Mouse (Mus musculus) kidney, embryonic 15.5 days (tissue): ENCODE data around the gene Nabp1. TPM values are rescaled to one million over a fixed set of nuclear protein-coding genes. Genes with fewer than 3 reads are reported as not detected.
"Not testable (repeated sequence)": the region's sequence is repeated elsewhere in the genome, so short reads cannot be mapped to it uniquely, and the experiment has no call there.

Source experiments
- ATAC-seq: fragments of 200-750 bp; cut with Nextera tagmentation; replicated peaks from 2 replicates; pipeline ENCODE4 v1.8.0; 2017; ENCODE audit warnings: moderate TSS enrichment; ENCODE audit not compliant: low FRiP score
- H3K27ac ChIP-seq: fragments of 300-500 bp; sonication (generic); 2 replicates; pipeline ENCODE4 v1.5.1; 2015; ENCODE audit warnings: mild to moderate bottlenecking, inconsistent platforms
- H3K27me3 ChIP-seq: fragments of 300-500 bp; sonication (generic); 2 replicates; pipeline ENCODE4 v1.6.1; 2015; ENCODE audit warnings: inconsistent platforms
- H3K36me3 ChIP-seq: fragments of 300-500 bp; sonication (generic); 2 replicates; pipeline ENCODE4 v1.6.1; 2015; ENCODE audit warnings: inconsistent platforms
- H3K4me1 ChIP-seq: fragments of 300-500 bp; sonication (generic); 2 replicates; pipeline ENCODE4 v1.6.1; 2015; ENCODE audit warnings: inconsistent platforms
- H3K4me2 ChIP-seq: fragments of 300-500 bp; sonication (generic); 2 replicates; pipeline ENCODE4 v1.6.1; 2015; ENCODE audit warnings: moderate library complexity, mild to moderate bottlenecking, inconsistent platforms
- H3K4me3 ChIP-seq: fragments of 300-500 bp; sonication (generic); replicated peaks from 2 replicates; pipeline ENCODE4 v1.5.1; 2015; ENCODE audit warnings: mild to moderate bottlenecking, inconsistent platforms
- H3K9ac ChIP-seq: fragments of 300-500 bp; sonication (generic); 2 replicates; pipeline ENCODE4 v1.6.1; 2015; ENCODE audit warnings: mild to moderate bottlenecking, inconsistent platforms
- H3K9me3 ChIP-seq: fragments of 300-500 bp; sonication (generic); replicated peaks from 2 replicates; pipeline ENCODE4 v1.6.1; 2016; ENCODE audit warnings: inconsistent platforms
- WGBS: fragments of 180-500 bp; shearing (Covaris S2); methylation state at CpG from one replicate; pipeline ENCODE4 v1.1.7; 2015; ENCODE audit warnings: mixed read lengths; 5-methylcytosine and 5-hydroxymethylcytosine counted together
- polyA plus RNA-seq: library from polyadenylated mRNA; unstranded; fragments of >200 nt; fragmentation: Nextera tagmentation; extraction: Ambion mirVana; gene quantifications from 2 replicates; pipeline ENCODE4 v1.2.1, GENCODE M21; 2015

The Nabp1 gene
- polyA plus RNA-seq, 1 experiment from 2014 or later, result 21.1 TPM

DNA sequence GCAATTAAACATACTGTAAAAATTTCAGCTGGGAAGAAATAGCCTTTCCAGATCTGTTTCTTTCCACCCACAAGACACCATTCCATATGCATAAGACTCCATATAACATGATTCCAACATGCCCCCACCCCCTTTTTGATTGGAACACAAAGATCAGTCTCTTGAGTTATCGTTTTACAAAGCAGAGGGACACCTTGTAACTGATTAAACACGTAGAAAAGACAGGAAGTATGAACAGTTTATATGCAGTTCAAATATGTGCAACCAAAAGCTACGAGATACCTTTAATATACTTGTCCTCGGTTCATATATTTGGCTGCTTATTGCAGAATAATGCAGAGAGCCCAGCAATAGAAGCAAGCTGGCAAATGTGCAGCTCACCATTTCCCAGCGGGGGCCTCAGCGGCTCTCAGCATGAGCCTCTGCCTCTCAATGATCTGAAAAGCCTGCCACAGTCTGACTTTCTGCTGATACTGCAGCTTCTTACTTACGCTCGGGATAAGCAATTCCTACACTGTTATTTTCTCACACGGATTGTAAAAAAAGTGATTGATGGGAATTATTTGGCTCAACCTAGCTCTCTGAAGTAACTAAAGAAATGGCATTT lies 32.3 kb downstream of the Nabp1 start:
- 0 out of 2 replicates have a peak overlapping the region, but pooled peaks have one; percentile 11 for H3K27ac ChIP-seq
- ATAC-seq, result peak; percentile 58

DNA sequence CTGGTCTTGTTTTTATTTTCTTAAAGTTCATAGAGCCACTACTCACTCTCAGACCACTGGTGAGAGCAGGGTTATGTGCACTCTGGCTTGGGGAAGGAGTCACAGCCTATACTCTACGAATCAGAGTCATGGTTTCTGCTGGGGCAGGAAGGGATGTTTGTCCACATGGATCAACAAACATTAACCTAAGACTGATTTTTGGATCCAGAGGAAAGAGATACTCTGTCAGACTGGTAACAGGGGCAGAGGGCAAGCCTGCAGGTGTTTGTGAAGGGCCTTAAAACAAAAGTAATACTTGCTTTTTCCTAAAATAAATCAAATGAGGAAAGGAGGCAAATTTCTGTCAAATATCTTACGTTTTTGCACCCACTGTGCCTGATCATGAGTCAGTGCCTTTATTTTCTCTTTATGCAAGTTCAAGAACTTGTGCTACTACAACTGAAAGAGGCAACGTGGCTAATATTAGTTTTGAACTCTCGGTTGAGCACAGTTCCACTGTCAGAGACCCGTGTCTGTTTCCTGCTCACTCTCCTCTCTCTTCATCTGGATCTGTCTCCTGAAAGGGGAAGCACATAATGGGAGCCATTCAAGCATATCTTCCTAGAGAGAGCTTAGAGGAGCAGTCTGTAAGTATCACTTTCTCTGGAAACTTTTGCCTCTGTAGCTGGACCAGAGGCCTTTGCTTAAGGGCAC lies 32.9 kb downstream of the Nabp1 start:
- H3K9me3 ChIP-seq, result no peaks in the 10 kb centered on the region
- 41% methylated on average over 5 of the region's 5 CpGs for WGBS
- H3K27me3 ChIP-seq, result no peaks in the 10 kb centered on the region
- H3K9ac ChIP-seq, result no peak overlapping the region
- no peak overlapping the region for H3K4me3 ChIP-seq
- peak; percentile 62 for ATAC-seq
- H3K36me3 ChIP-seq, result no peaks in the 10 kb centered on the region
- 0 out of 2 replicates have a peak overlapping the region, but pooled peaks have one; percentile 11 for H3K27ac ChIP-seq
- peaks cover 4% of the 10 kb centered on the region; the same call in 1 of the 2 replicates for H3K4me1 ChIP-seq
- H3K4me2 ChIP-seq, result no peak overlapping the region

More for the DNA sequence above, 32.3 kb downstream of the Nabp1 start:
- H3K36me3 ChIP-seq, result no peaks in the 10 kb centered on the region
- H3K4me3 ChIP-seq, result no peak overlapping the region
- 32% methylated on average over 9 of the region's 9 CpGs for WGBS
- H3K4me1 ChIP-seq, result peaks cover 4% of the 10 kb centered on the region; the same call in 1 of the 2 replicates
- no peaks in the 10 kb centered on the region for H3K9me3 ChIP-seq
- H3K9ac ChIP-seq, result no peak overlapping the region
- no peaks in the 10 kb centered on the region for H3K27me3 ChIP-seq
- H3K4me2 ChIP-seq, result no peak overlapping the region

DNA sequence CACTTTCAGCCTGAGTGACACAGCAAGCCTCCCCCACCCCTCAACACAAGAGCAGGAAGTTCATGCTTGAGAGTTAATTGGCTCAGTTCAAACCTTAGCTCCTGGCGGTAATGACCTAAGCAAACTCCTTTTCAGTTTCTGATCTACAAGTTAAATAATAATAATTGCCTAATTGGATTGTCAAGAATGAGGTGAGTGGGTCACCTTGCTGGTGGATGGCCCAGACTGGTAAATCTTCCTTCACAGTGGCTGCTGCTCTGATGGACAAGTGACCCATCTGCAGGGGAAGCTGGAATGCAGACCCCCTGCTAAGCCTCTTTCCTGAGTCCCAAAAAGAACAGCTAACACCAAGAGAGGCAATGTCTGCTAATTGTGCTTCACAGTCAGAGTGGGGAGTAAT lies 48.5 kb downstream of the Nabp1 start:
- Histone ChIP-seq H3K4me2 (no peak overlapping the region), H3K9me3 (no peaks in the 10 kb centered on the region), H3K36me3 (no peaks in the 10 kb centered on the region), H3K4me3 (no peak overlapping the region), H3K9ac (no peak overlapping the region), H3K4me1 (no peaks in the 10 kb centered on the region), H3K27me3 (no peaks in the 10 kb centered on the region), H3K27ac (no peak overlapping the region)
- no peak for ATAC-seq
- 14% methylated on average over 1 of the region's 1 CpGs for WGBS

DNA sequence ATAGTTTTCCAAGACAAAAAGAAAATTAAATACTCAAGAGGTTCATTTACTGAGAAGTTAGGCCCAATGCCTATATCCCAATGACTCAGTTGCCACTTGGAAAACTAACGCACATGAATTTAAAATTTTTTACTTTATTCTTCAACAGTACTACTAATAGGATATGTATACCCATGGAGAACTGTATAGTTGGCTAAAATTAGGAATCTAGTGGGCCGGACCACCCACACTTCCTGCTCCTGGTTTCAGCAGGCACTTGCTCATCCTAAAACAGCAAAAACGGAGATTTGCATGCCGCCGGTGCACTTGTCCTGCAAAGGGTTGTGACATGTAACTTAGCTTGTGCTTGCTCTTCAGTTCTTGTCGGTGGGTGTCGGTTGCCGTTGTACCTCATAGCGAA lies 51.9 kb downstream of the Nabp1 start:
- Histone ChIP-seq H3K27ac (no peak overlapping the region), H3K9me3 (no peaks in the 10 kb centered on the region), H3K27me3 (no peaks in the 10 kb centered on the region), H3K36me3 (no peaks in the 10 kb centered on the region), H3K9ac (no peak overlapping the region), H3K4me3 (no peak overlapping the region), H3K4me1 (no peaks in the 10 kb centered on the region), H3K4me2 (no peak overlapping the region)
- ATAC-seq, result no peak
- WGBS, result 94% methylated on average over 9 of the region's 9 CpGs

DNA sequence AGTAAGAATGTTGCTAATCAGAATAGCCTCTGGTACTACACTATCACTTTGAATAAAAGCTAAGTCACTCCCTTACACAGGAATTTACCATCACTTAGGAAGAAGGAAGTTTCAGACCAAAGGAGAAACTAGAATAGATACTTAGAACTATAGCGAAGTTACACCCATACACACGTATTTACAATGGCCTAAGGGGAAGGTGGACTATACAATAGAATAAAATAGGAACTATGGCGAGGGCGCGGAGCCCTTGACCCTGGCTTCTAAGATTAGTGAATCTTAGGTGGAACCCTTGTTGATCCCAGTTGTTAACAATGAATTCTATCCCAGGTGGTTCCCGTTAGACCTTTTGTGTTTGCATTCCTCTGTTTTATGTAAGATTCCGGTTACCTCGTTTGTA lies 57.2 kb downstream of the Nabp1 start:
- 87% methylated on average over 8 of the region's 8 CpGs for WGBS

DNA sequence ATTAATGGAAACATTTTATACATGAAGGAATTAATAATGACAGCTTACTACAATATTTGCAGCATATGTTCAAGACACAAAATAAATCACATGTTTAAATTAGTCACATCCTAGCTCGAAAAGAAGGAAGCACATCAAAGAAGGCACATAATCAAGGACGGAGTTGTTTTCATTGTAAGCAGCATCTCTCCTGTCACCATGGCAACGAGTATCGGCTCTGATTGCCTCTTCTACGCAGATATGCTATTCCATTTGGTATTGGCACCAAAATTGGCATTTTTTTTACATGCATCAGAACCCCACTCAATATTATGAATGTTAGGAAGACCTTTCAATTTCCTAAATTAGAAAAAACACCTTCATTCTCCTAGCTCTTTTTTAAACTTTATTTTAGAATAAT lies 59.5 kb downstream of the Nabp1 start:
- H3K36me3 ChIP-seq, result no peaks in the 10 kb centered on the region
- no peaks in the 10 kb centered on the region for H3K9me3 ChIP-seq
- H3K27ac ChIP-seq, result no peak overlapping the region
- WGBS, result 64% methylated on average over 5 of the region's 5 CpGs
- no peaks in the 10 kb centered on the region for H3K4me1 ChIP-seq
- no peak for ATAC-seq
- H3K9ac ChIP-seq, result no peak overlapping the region
- no peaks in the 10 kb centered on the region for H3K27me3 ChIP-seq
- H3K4me2 ChIP-seq, result no peak overlapping the region
- H3K4me3 ChIP-seq, result no peak overlapping the region

More for the DNA sequence above, 57.2 kb downstream of the Nabp1 start:
- not testable (repeated sequence) for ATAC-seq, H3K4me1 ChIP-seq, H3K27me3 ChIP-seq, H3K9me3 ChIP-seq, H3K36me3 ChIP-seq, H3K4me2 ChIP-seq, H3K9ac ChIP-seq, H3K4me3 ChIP-seq, H3K27ac ChIP-seq

Other genes with a start within 250 kb of the Nabp1 start
- gene Cavin2, start 189.3 kb downstream of the Nabp1 start, polyA plus RNA-seq, result 28.9 and 33.3 TPM in 2 replicates